Mouse (Mus musculus): ENCODE measurements around the gene Wdr74.

GRCm38 (mm10) chr19:8735389-8736159, at the start of gene Wdr74:
- TF ChIP-seq CTCF (IDR thresholded peaks at IDR 0.05; ENCODE audit: extremely low read depth, insufficient read depth, low read length) (no peak), POLR2A (IDR thresholded peaks at IDR 0.05; ENCODE audit: extremely low read depth, insufficient read depth, low read length) (peak; percentile 89)
